Mouse (Mus musculus) forebrain, embryonic 13.5 days (tissue): ENCODE measurements around the gene Nr1i3. TPM values are rescaled to one million over a fixed set of nuclear protein-coding genes. Genes with fewer than 3 reads are reported as not detected.

Source experiments
- ATAC-seq: fragments of 200-750 bp; cut with Nextera tagmentation; 2 replicates; pipeline ENCODE4 v1.8.0; 2017
- H3K27ac ChIP-seq: fragments of 300-500 bp; sonication (generic); 2 replicates; pipeline ENCODE4 v1.5.1; 2015; ENCODE audit warnings: inconsistent platforms, mild to moderate bottlenecking, moderate library complexity
- H3K27me3 ChIP-seq: fragments of 300-500 bp; sonication (generic); 2 replicates; pipeline ENCODE4 v1.6.1; 2015; ENCODE audit warnings: mild to moderate bottlenecking, inconsistent platforms
- H3K36me3 ChIP-seq: fragments of 300-500 bp; sonication (generic); 2 replicates; pipeline ENCODE4 v1.6.1; 2015; ENCODE audit warnings: mild to moderate bottlenecking, inconsistent platforms; ENCODE audit not compliant: poor library complexity, severe bottlenecking
- H3K4me1 ChIP-seq: fragments of 300-500 bp; sonication (generic); 2 replicates; pipeline ENCODE4 v1.6.1; 2015; ENCODE audit warnings: inconsistent platforms
- H3K4me2 ChIP-seq: fragments of 300-500 bp; sonication (generic); 2 replicates; pipeline ENCODE4 v1.6.1; 2015; ENCODE audit warnings: inconsistent platforms, mild to moderate bottlenecking, moderate library complexity
- H3K4me3 ChIP-seq: fragments of 300-500 bp; sonication (generic); 2 replicates; pipeline ENCODE4 v1.5.1; 2015; ENCODE audit warnings: mild to moderate bottlenecking, inconsistent platforms
- H3K9ac ChIP-seq: fragments of 300-500 bp; sonication (generic); 2 replicates; pipeline ENCODE4 v1.6.1; 2015; ENCODE audit warnings: mild to moderate bottlenecking, inconsistent platforms
- H3K9me3 ChIP-seq: fragments of 300-500 bp; sonication (generic); replicated peaks from 2 replicates; pipeline ENCODE4 v1.6.1; 2016; ENCODE audit warnings: inconsistent platforms
- WGBS: fragments of 180-500 bp; shearing (Covaris S2); methylation state at CpG from one replicate; pipeline ENCODE4 v1.1.7; 2015; 5-methylcytosine and 5-hydroxymethylcytosine counted together
- polyA plus RNA-seq: library from polyadenylated mRNA; unstranded; fragments of >200 nt; fragmentation: Nextera tagmentation; extraction: Ambion mirVana; gene quantifications from 2 replicates; pipeline ENCODE4 v1.2.1, GENCODE M21; 2015

The Nr1i3 gene
- polyA plus RNA-seq, 1 experiment from 2014 or later = 0.32 TPM

DNA sequence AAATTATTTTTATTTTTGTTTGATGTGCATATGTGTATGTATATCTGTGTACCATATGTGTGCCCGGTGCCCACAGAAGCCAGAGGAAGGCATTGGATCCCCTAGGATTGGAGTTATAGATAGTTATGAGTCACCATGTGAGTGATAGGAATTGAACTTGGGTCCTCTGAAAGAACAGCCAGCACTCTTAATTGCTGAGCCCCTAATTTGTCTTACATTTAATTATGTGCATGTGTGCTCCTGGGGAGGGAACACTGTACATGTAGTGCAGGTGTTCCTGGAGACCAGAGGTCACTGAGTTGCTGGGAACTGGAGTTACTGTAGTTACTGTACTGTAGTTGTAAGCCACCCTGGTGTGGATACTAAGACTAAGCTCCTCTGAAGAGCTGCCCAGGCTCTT lies 13.0 kb upstream of the Nr1i3 start:
- Histone ChIP-seq H3K4me2 (no peak overlapping the region), H3K27me3 (peaks cover 21% of the 10 kb centered on the region), H3K27ac (no peak overlapping the region), H3K9me3 (no peaks in the 10 kb centered on the region), H3K4me1 (peaks cover 6% of the 10 kb centered on the region), H3K9ac (no peak overlapping the region), H3K36me3 (no peaks in the 10 kb centered on the region), H3K4me3 (no peak overlapping the region)
- no peak for ATAC-seq
- WGBS = 95% methylated on average over 1 of the region's 1 CpGs

DNA sequence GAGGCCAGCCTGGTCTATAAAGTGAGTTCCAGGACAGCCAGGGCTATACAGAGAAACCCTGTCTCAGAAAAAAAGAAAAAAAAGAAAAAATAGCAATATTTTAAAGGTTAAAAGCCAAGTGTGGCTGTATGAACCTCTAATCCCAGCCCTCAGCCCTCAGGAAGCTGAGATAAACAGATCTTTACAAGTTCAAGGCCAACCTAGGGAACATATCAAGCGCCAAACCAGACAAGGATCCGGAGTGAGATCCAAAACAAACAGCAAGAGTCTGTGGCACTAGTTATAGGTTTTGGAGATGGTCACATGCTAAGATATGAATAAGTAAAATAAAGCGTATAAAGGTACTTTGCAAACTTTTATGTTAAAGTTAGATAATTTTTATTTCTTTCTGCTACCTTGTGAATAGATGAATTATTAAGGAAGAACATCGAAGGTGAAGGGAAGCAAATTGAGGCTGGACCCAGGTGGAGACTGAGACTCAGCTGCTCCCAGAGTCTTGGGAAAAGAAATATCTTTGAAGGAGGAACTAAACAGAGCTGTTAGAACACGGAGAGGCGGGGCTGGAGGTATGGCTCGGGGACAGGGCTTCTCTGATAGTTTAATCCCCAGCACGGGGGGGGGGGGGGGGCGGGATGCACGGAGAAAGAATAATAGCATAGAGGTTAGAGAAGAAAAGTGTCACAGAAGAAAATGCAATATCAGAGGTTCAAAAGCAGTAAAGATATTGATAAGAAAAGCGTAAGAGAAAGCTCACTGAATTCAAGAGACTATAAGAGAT lies 10.1 kb upstream of the Nr1i3 start:
- H3K36me3 ChIP-seq = no peaks in the 10 kb centered on the region
- no peak overlapping the region for H3K27ac ChIP-seq
- H3K9ac ChIP-seq = no peak overlapping the region
- no peak overlapping the region for H3K4me2 ChIP-seq
- H3K4me3 ChIP-seq = no peak overlapping the region
- H3K27me3 ChIP-seq = 0 out of 2 replicates have a peak, but pooled peaks cover 3% of the 10 kb centered on the region
- WGBS = 64% methylated on average over 9 of the region's 11 CpGs
- H3K4me1 ChIP-seq = no peaks in the 10 kb centered on the region
- H3K9me3 ChIP-seq = no peaks in the 10 kb centered on the region
- ATAC-seq = no peak

- no peaks in the 10 kb centered on the region for H3K9me3 ChIP-seq
- H3K9ac ChIP-seq = no peak overlapping the region
- H3K4me3 ChIP-seq = no peak overlapping the region
- ATAC-seq = no peak
- no peak overlapping the region for H3K27ac ChIP-seq
- H3K27me3 ChIP-seq = 0 out of 2 replicates have a peak, but pooled peaks cover 3% of the 10 kb centered on the region
- no peaks in the 10 kb centered on the region for H3K36me3 ChIP-seq
- no peaks in the 10 kb centered on the region for H3K4me1 ChIP-seq
- H3K4me2 ChIP-seq = no peak overlapping the region
- 69% methylated on average over 7 of the region's 7 CpGs for WGBS
Measured at GRCm38 (mm10) chr1:171204249-171204644, 9.5 kb upstream of the Nr1i3 start.

- Histone ChIP-seq H3K4me2 (no peak overlapping the region), H3K27ac (no peak overlapping the region), H3K9ac (no peak overlapping the region), H3K9me3 (no peaks in the 10 kb centered on the region), H3K4me1 (no peaks in the 10 kb centered on the region), H3K36me3 (no peaks in the 10 kb centered on the region), H3K4me3 (no peak overlapping the region), H3K27me3 (0 out of 2 replicates have a peak, but pooled peaks cover under 1% of the 10 kb centered on the region)
- WGBS = 55% methylated on average over 6 of the region's 6 CpGs
- ATAC-seq = no peak
Measured at GRCm38 (mm10) chr1:171205704-171206493, 7.9 kb upstream of the Nr1i3 start.

GRCm38 (mm10) chr1:171209409-171209808 lies 4.4 kb upstream of the Nr1i3 start:
- no peak overlapping the region for H3K9ac ChIP-seq
- H3K27ac ChIP-seq = no peak overlapping the region
- ATAC-seq = no peak
- no peaks in the 10 kb centered on the region for H3K9me3 ChIP-seq
- H3K4me2 ChIP-seq = no peak overlapping the region
- H3K4me3 ChIP-seq = no peak overlapping the region
- no peaks in the 10 kb centered on the region for H3K4me1 ChIP-seq
- no peaks in the 10 kb centered on the region for H3K36me3 ChIP-seq
- H3K27me3 ChIP-seq = no peaks in the 10 kb centered on the region
- 18% methylated on average over 4 of the region's 4 CpGs for WGBS

- WGBS = 52% methylated on average over 3 of the region's 3 CpGs
- no peak for ATAC-seq
- no peak overlapping the region for H3K9ac ChIP-seq
- H3K4me2 ChIP-seq = no peak overlapping the region
- H3K4me3 ChIP-seq = no peak overlapping the region
- H3K36me3 ChIP-seq = no peaks in the 10 kb centered on the region
- H3K4me1 ChIP-seq = no peaks in the 10 kb centered on the region
- H3K9me3 ChIP-seq = no peaks in the 10 kb centered on the region
- no peaks in the 10 kb centered on the region for H3K27me3 ChIP-seq
- no peak overlapping the region for H3K27ac ChIP-seq
Measured at GRCm38 (mm10) chr1:171212854-171213253, 916 bp upstream of the Nr1i3 start.

DNA sequence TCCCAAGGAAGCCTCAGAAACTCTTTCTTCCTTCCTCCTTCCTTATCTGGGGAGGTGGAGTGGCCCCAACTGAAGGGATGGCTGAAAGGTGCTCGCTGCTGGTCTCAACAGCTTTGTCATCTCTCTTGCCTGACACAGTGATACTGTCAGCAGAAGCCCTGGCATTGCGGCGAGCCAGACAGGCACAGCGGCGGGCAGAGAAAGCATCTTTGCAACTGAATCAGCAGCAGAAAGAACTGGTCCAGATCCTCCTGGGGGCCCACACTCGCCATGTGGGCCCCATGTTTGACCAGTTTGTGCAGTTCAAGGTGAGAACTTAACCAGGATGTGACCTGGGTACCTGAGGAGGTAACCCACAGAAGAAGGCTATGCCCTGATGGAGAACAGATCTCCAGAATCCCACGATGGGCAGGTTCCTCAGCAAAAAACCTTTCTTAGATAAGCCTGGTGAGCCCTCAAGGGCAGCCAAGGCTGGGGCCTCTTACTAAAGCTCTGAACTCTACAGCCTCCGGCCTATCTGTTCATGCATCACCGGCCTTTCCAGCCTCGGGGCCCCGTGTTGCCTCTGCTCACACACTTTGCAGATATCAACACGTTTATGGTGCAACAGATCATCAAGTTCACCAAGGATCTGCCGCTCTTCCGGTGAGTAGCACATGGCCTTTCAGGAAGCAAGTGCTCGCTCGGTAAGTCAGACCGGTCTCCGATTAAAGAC lies 2.6 kb downstream of the Nr1i3 start:
- 92% methylated on average over 18 of the region's 18 CpGs for WGBS
- Histone ChIP-seq H3K9ac (no peak overlapping the region), H3K36me3 (peaks cover 26% of the 10 kb centered on the region), H3K27ac (no peak overlapping the region), H3K4me1 (peaks cover 6% of the 10 kb centered on the region), H3K4me2 (no peak overlapping the region), H3K27me3 (no peaks in the 10 kb centered on the region), H3K9me3 (no peaks in the 10 kb centered on the region), H3K4me3 (no peak overlapping the region)
- ATAC-seq = no peak

DNA sequence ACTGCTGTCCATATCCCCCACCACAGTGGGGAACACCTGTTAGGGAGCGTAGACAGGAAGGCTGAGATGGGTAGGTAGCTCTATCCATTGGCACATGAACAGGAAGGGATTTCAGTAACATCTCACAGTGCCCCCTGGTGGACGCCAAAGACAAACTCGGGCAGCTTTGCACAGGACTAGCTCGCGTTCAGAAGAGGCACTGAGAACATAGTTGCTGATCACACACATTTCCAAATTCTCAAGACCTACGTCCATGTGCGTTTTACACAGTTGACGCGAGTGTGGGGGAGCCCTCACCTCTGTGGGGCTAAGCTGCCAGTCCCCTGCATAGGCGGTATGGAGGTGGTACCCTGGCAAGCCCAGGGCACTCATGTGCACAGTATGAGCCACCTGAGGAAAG lies 7.1 kb downstream of the Nr1i3 start:
- peaks cover 26% of the 10 kb centered on the region for H3K36me3 ChIP-seq
- H3K27me3 ChIP-seq = no peaks in the 10 kb centered on the region
- H3K9ac ChIP-seq = no peak overlapping the region
- ATAC-seq = peak; percentile 9; the same call in 1 of the 2 replicates
- WGBS = 5% methylated on average over 10 of the region's 10 CpGs
- no peak overlapping the region for H3K27ac ChIP-seq
- H3K4me2 ChIP-seq = peak overlapping the region; percentile 89
- H3K9me3 ChIP-seq = no peaks in the 10 kb centered on the region
- H3K4me1 ChIP-seq = peaks cover 18% of the 10 kb centered on the region
- H3K4me3 ChIP-seq = peak overlapping the region; percentile 58; the same call in 1 of the 2 replicates

GRCm38 (mm10) chr1:171221281-171222193 lies 7.8 kb downstream of the Nr1i3 start:
- Histone ChIP-seq H3K4me1 (peaks cover 18% of the 10 kb centered on the region), H3K9me3 (no peaks in the 10 kb centered on the region), H3K4me2 (peak overlapping the region; percentile 89), H3K27ac (no peak overlapping the region), H3K9ac (peak overlapping the region; percentile 63), H3K36me3 (peaks cover 26% of the 10 kb centered on the region), H3K27me3 (no peaks in the 10 kb centered on the region), H3K4me3 (peak overlapping the region; percentile 58)
- WGBS = 7% methylated on average over 22 of the region's 22 CpGs
- no peak; the same call in 1 of the 2 replicates for ATAC-seq

GRCm38 (mm10) chr1:171222238-171223155 lies 8.7 kb downstream of the Nr1i3 start, which contains the start of gene Tomm40l:
Tomm40l (minus strand) TSS chr1:171222514.
- Histone ChIP-seq H3K9me3 (no peaks in the 10 kb centered on the region), H3K27me3 (no peaks in the 10 kb centered on the region), H3K4me2 (peak within 1 kb of the TSS; percentile 89), H3K27ac (peak within 1 kb of the TSS; percentile 32), H3K9ac (peak within 1 kb of the TSS; percentile 63), H3K4me1 (peaks cover 18% of the 10 kb centered on the region), H3K36me3 (peaks cover 26% of the 10 kb centered on the region), H3K4me3 (peak within 1 kb of the TSS; percentile 58)
- under 1% methylated on average over 28 of the region's 28 CpGs for WGBS
- peak; percentile 97 for ATAC-seq
